Mouse (Mus musculus) forebrain, embryonic 12.5 days (tissue): ENCODE data around the gene Dcdc2a. TPM values are rescaled to one million over a fixed set of nuclear protein-coding genes. Genes with fewer than 3 reads are reported as not detected.

Source experiments
- ATAC-seq: fragments of 200-750 bp; cut with Nextera tagmentation; 2 replicates; pipeline ENCODE4 v1.8.0; 2017; ENCODE audit warnings: moderate TSS enrichment; ENCODE audit not compliant: low FRiP score
- H3K27ac ChIP-seq: fragments of 300-500 bp; sonication (generic); 2 replicates; pipeline ENCODE4 v1.5.1; 2016; ENCODE audit warnings: mild to moderate bottlenecking
- H3K27me3 ChIP-seq: fragments of 300-500 bp; sonication (generic); 2 replicates; pipeline ENCODE4 v1.6.1; 2016; ENCODE audit warnings: mild to moderate bottlenecking
- H3K36me3 ChIP-seq: fragments of 300-500 bp; sonication (generic); replicated peaks from 2 replicates; pipeline ENCODE4 v1.6.1; 2016; ENCODE audit warnings: mild to moderate bottlenecking
- H3K4me1 ChIP-seq: fragments of 300-500 bp; sonication (generic); 2 replicates; pipeline ENCODE4 v1.6.1; 2016
- H3K4me2 ChIP-seq: fragments of 300-500 bp; sonication (generic); 2 replicates; pipeline ENCODE4 v1.6.1; 2016; ENCODE audit warnings: mild to moderate bottlenecking, moderate library complexity
- H3K4me3 ChIP-seq: fragments of 300-500 bp; sonication (generic); replicated peaks from 2 replicates; pipeline ENCODE4 v1.5.1; 2016; ENCODE audit warnings: mild to moderate bottlenecking
- H3K9ac ChIP-seq: fragments of 300-500 bp; sonication (generic); 2 replicates; pipeline ENCODE4 v1.6.1; 2016; ENCODE audit warnings: mild to moderate bottlenecking
- H3K9me3 ChIP-seq: fragments of 300-500 bp; sonication (generic); 2 replicates; pipeline ENCODE4 v1.6.1; 2016
- WGBS: fragments of 180-500 bp; shearing (Covaris S2); methylation state at CpG from one replicate; pipeline ENCODE4 v1.1.7; 2016; 5-methylcytosine and 5-hydroxymethylcytosine counted together
- polyA plus RNA-seq: library from polyadenylated mRNA; unstranded; fragments of >200 nt; fragmentation: Nextera tagmentation; extraction: Ambion mirVana; gene quantifications from 2 replicates; pipeline ENCODE4 v1.2.1, GENCODE M21; 2016

Gene Dcdc2a
- 0.86 and 1.9 TPM in 2 replicates for polyA plus RNA-seq

- H3K36me3 ChIP-seq, result no peaks in the 10 kb centered on the region
- peaks cover 42% of the 10 kb centered on the region for H3K27me3 ChIP-seq
- H3K4me1 ChIP-seq, result peaks cover 19% of the 10 kb centered on the region
- no peaks in the 10 kb centered on the region for H3K9me3 ChIP-seq
- H3K4me3 ChIP-seq, result peak within 1 kb of the TSS; percentile 51
- ATAC-seq, result peak; percentile 70
- H3K4me2 ChIP-seq, result peak within 1 kb of the TSS; percentile 91
- no peak within 1 kb of the TSS for H3K27ac ChIP-seq
- 4% methylated on average over 63 of the region's 63 CpGs for WGBS
- H3K9ac ChIP-seq, result peak within 1 kb of the TSS; percentile 51
Observed at GRCm38 (mm10) chr13:25055873-25056667, at the start of gene Dcdc2a. Gene Dcdc2a (plus strand): TSS chr13:25056004.

GRCm38 (mm10) chr13:25007115-25007514 lies 48.7 kb upstream of the Dcdc2a start:
- no peak overlapping the region for H3K4me3 ChIP-seq
- no peak overlapping the region for H3K27ac ChIP-seq
- no peak overlapping the region for H3K9ac ChIP-seq
- H3K4me2 ChIP-seq, result no peak overlapping the region
- no peak for ATAC-seq
- 89% methylated on average over 6 of the region's 8 CpGs for WGBS
- H3K36me3 ChIP-seq, result peaks cover 24% of the 10 kb centered on the region
- H3K27me3 ChIP-seq, result no peaks in the 10 kb centered on the region
- H3K4me1 ChIP-seq, result no peaks in the 10 kb centered on the region
- peaks cover 5% of the 10 kb centered on the region; the same call in 1 of the 2 replicates for H3K9me3 ChIP-seq

- Histone ChIP-seq H3K4me1 (peaks cover 22% of the 10 kb centered on the region), H3K4me2 (peak overlapping the region; percentile 80), H3K9ac (no peak overlapping the region), H3K4me3 (no peak overlapping the region), H3K9me3 (no peaks in the 10 kb centered on the region), H3K36me3 (no peaks in the 10 kb centered on the region; the same call in 1 of the 2 replicates), H3K27me3 (no peaks in the 10 kb centered on the region), H3K27ac (no peak overlapping the region)
- ATAC-seq, result no peak
- WGBS, result 92% methylated on average over 9 of the region's 9 CpGs
Observed at GRCm38 (mm10) chr13:25018316-25018715, 37.5 kb upstream of the Dcdc2a start.

- ATAC-seq, result peak; percentile 94
- Histone ChIP-seq H3K9ac (peak within 1 kb of the TSS; percentile 89), H3K36me3 (no peaks in the 10 kb centered on the region; the same call in 1 of the 2 replicates), H3K27ac (peak within 1 kb of the TSS; percentile 76), H3K4me1 (peaks cover 22% of the 10 kb centered on the region), H3K9me3 (no peaks in the 10 kb centered on the region), H3K4me3 (peak within 1 kb of the TSS; percentile 94), H3K4me2 (peak within 1 kb of the TSS; percentile 80), H3K27me3 (no peaks in the 10 kb centered on the region)
- under 1% methylated on average over 62 of the region's 84 CpGs for WGBS
Observed at GRCm38 (mm10) chr13:25019793-25020539, 35.8 kb upstream of the Dcdc2a start, which contains the start of gene Mrs2. Gene Mrs2 (minus strand): TSS chr13:25020379.

- Histone ChIP-seq H3K9me3 (no peaks in the 10 kb centered on the region), H3K9ac (peak overlapping the region; percentile 89), H3K4me1 (peaks cover 22% of the 10 kb centered on the region), H3K36me3 (no peaks in the 10 kb centered on the region; the same call in 1 of the 2 replicates), H3K4me3 (peak overlapping the region; percentile 94), H3K4me2 (peak overlapping the region; percentile 80), H3K27ac (peak overlapping the region; percentile 76), H3K27me3 (no peaks in the 10 kb centered on the region)
- ATAC-seq, result peak; percentile 54
- WGBS, result 60% methylated on average over 4 of the region's 4 CpGs
Observed at GRCm38 (mm10) chr13:25020540-25020892, 35.3 kb upstream of the Dcdc2a start.

GRCm38 (mm10) chr13:25022386-25022785 lies 33.4 kb upstream of the Dcdc2a start:
- H3K4me1 ChIP-seq, result peaks cover 22% of the 10 kb centered on the region
- H3K27me3 ChIP-seq, result no peaks in the 10 kb centered on the region
- 75% methylated on average over 4 of the region's 4 CpGs for WGBS
- no peak overlapping the region for H3K4me2 ChIP-seq
- H3K9me3 ChIP-seq, result no peaks in the 10 kb centered on the region
- H3K4me3 ChIP-seq, result no peak overlapping the region
- ATAC-seq, result no peak
- H3K9ac ChIP-seq, result no peak overlapping the region
- no peaks in the 10 kb centered on the region for H3K36me3 ChIP-seq
- no peak overlapping the region for H3K27ac ChIP-seq

GRCm38 (mm10) chr13:25023129-25023528 lies 32.7 kb upstream of the Dcdc2a start:
- Histone ChIP-seq H3K27me3 (no peaks in the 10 kb centered on the region), H3K9ac (no peak overlapping the region), H3K4me1 (peaks cover 18% of the 10 kb centered on the region), H3K9me3 (no peaks in the 10 kb centered on the region), H3K4me2 (no peak overlapping the region), H3K36me3 (no peaks in the 10 kb centered on the region), H3K4me3 (no peak overlapping the region), H3K27ac (no peak overlapping the region)
- ATAC-seq, result no peak
- 90% methylated on average over 3 of the region's 3 CpGs for WGBS

- H3K4me2 ChIP-seq, result no peak overlapping the region
- ATAC-seq, result no peak
- no peaks in the 10 kb centered on the region for H3K36me3 ChIP-seq
- WGBS, result 32% methylated on average over 2 of the region's 2 CpGs
- H3K9ac ChIP-seq, result no peak overlapping the region
- no peaks in the 10 kb centered on the region for H3K27me3 ChIP-seq
- H3K4me1 ChIP-seq, result peaks cover 5% of the 10 kb centered on the region
- no peaks in the 10 kb centered on the region for H3K9me3 ChIP-seq
- no peak overlapping the region for H3K27ac ChIP-seq
- no peak overlapping the region for H3K4me3 ChIP-seq
Observed at GRCm38 (mm10) chr13:25024655-25025054, 31.1 kb upstream of the Dcdc2a start.

- Histone ChIP-seq H3K27me3 (no peaks in the 10 kb centered on the region), H3K9ac (no peak overlapping the region), H3K36me3 (no peaks in the 10 kb centered on the region), H3K4me3 (no peak overlapping the region), H3K27ac (no peak overlapping the region), H3K9me3 (no peaks in the 10 kb centered on the region), H3K4me1 (no peaks in the 10 kb centered on the region), H3K4me2 (no peak overlapping the region)
- WGBS, result 94% methylated on average over 6 of the region's 6 CpGs
- no peak for ATAC-seq
Observed at GRCm38 (mm10) chr13:25026409-25027113, 29.2 kb upstream of the Dcdc2a start.

- 84% methylated on average over 3 of the region's 3 CpGs for WGBS
- no peak overlapping the region for H3K27ac ChIP-seq
- H3K4me2 ChIP-seq, result no peak overlapping the region
- no peaks in the 10 kb centered on the region for H3K36me3 ChIP-seq
- no peak overlapping the region for H3K4me3 ChIP-seq
- no peaks in the 10 kb centered on the region for H3K9me3 ChIP-seq
- ATAC-seq, result no peak
- H3K9ac ChIP-seq, result no peak overlapping the region
- no peaks in the 10 kb centered on the region for H3K4me1 ChIP-seq
- no peaks in the 10 kb centered on the region for H3K27me3 ChIP-seq
Observed at GRCm38 (mm10) chr13:25027114-25027425, 28.7 kb upstream of the Dcdc2a start.

- 76% methylated on average over 2 of the region's 2 CpGs for WGBS
- no peak overlapping the region for H3K4me2 ChIP-seq
- no peaks in the 10 kb centered on the region for H3K4me1 ChIP-seq
- H3K9ac ChIP-seq, result no peak overlapping the region
- H3K27ac ChIP-seq, result no peak overlapping the region
- H3K27me3 ChIP-seq, result no peaks in the 10 kb centered on the region
- no peaks in the 10 kb centered on the region for H3K9me3 ChIP-seq
- no peak for ATAC-seq
- H3K4me3 ChIP-seq, result no peak overlapping the region
- no peaks in the 10 kb centered on the region for H3K36me3 ChIP-seq
Observed at GRCm38 (mm10) chr13:25039488-25039887, 16.3 kb upstream of the Dcdc2a start.

GRCm38 (mm10) chr13:25052671-25053070 lies 3.1 kb upstream of the Dcdc2a start:
- Histone ChIP-seq H3K4me2 (no peak overlapping the region), H3K27me3 (peaks cover 42% of the 10 kb centered on the region), H3K4me1 (peaks cover 19% of the 10 kb centered on the region), H3K36me3 (no peaks in the 10 kb centered on the region), H3K27ac (no peak overlapping the region), H3K9ac (no peak overlapping the region), H3K4me3 (no peak overlapping the region), H3K9me3 (peaks cover 9% of the 10 kb centered on the region)
- 92% methylated on average over 5 of the region's 5 CpGs for WGBS
- ATAC-seq, result no peak
